Mouse (Mus musculus): ENCODE data around the gene Shc2. TPM values are rescaled to one million over a fixed set of nuclear protein-coding genes. Genes with fewer than 3 reads are reported as not detected.

The Shc2 gene
- polyA plus RNA-seq, 1 experiment from 2014 or later: 2.0 TPM

DNA sequence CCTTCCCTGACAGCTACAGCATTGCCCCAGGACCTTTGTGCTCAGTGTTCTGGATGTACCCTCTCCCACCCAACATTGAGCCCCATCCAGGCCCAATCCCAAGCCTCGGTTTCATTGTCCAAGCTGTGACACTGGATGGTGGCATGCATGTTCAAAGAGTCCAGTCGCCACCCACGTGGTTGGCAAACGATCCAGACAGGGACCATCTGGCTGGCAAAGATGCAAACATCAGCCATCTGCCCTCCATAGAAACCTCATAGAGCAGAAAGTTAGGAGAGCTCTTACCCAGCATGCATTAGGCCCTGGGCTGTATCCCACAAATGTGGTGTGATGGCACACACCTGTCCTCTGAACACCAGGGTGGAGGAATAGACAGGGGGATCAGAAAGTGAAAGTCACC lies 6.3 kb downstream of the Shc2 start:
- Histone ChIP-seq H3K36me3 (ENCODE audit: control insufficient read depth, insufficient read depth) (no peaks in the 10 kb centered on the region), H3K9ac (ENCODE audit: low read length) (no peak overlapping the region), H3K4me2 (ENCODE audit: low read depth, low read length) (no peak overlapping the region), H3K27me3 (ENCODE audit: control insufficient read depth, insufficient read depth, low read length) (peaks cover 7% of the 10 kb centered on the region), H3K4me3 (ENCODE audit: low read length) (no peak overlapping the region), H3K9me3 (replicated peaks; ENCODE audit: control insufficient read depth, low read length) (no peaks in the 10 kb centered on the region; the same call in 1 of the 2 replicates), H3K27ac (ENCODE audit: low read length) (no peak overlapping the region), H3K4me1 (ENCODE audit: control insufficient read depth, insufficient read depth, low read length) (no peaks in the 10 kb centered on the region)
- ATAC-seq (replicated peaks; ENCODE audit: extremely low read depth, insufficient read depth, low FRiP score): no peak
- 79% methylated on average over 4 of the region's 4 CpGs for WGBS

DNA sequence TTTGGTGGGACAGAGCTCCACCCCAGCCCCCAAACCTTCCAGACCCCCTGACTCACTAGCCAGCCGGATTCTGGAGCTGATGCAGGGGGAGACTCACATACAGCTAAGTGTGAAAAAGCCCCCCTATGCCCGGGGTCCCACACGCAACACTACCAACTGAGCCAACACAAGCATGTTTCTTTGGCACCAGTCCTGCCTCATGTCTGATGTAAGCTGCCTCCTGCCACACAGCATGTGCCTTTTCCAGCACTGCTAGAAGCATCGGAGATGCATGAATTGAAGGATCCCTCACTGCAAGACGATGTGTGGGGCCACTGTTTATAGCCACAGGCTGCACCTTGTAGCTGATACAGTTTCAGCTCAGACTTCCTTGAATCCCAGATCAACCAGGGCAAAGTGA lies 9.3 kb downstream of the Shc2 start:
- Histone ChIP-seq H3K4me3 (ENCODE audit: low read length) (no peak overlapping the region), H3K27ac (ENCODE audit: low read length) (no peak overlapping the region), H3K36me3 (ENCODE audit: control insufficient read depth, insufficient read depth) (no peaks in the 10 kb centered on the region), H3K4me2 (ENCODE audit: low read depth, low read length) (no peak overlapping the region), H3K27me3 (ENCODE audit: control insufficient read depth, insufficient read depth, low read length) (no peaks in the 10 kb centered on the region), H3K9me3 (replicated peaks; ENCODE audit: control insufficient read depth, low read length) (no peaks in the 10 kb centered on the region), H3K4me1 (ENCODE audit: control insufficient read depth, insufficient read depth, low read length) (no peaks in the 10 kb centered on the region), H3K9ac (ENCODE audit: low read length) (no peak overlapping the region)
- ATAC-seq (replicated peaks; ENCODE audit: extremely low read depth, insufficient read depth, low FRiP score): no peak
- 80% methylated on average over 5 of the region's 5 CpGs for WGBS

DNA sequence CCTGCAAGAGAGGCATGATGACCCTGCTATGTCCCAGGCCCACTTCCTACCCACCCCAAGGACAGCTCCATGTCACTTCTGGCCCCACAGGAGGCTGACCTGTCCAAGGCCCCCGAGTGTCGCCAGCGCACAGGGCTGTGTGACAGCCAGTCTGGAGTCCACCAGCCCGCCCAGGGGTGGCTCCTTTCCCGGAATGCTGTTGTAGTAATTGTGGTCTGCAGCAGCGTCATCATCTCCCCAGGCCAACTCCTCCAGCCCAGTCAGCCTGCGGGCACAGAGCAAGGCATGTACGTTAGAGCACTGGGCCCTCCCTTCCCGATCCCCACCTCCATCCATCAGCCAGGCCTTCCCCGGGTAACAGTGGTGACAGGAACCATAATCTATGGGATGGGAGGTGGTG lies 11.6 kb downstream of the Shc2 start:
- Histone ChIP-seq H3K27ac (ENCODE audit: low read length) (no peak overlapping the region), H3K4me2 (ENCODE audit: low read depth, low read length) (no peak overlapping the region), H3K9me3 (replicated peaks; ENCODE audit: control insufficient read depth, low read length) (no peaks in the 10 kb centered on the region), H3K9ac (ENCODE audit: low read length) (no peak overlapping the region), H3K27me3 (ENCODE audit: control insufficient read depth, insufficient read depth, low read length) (no peaks in the 10 kb centered on the region), H3K4me1 (ENCODE audit: control insufficient read depth, insufficient read depth, low read length) (no peaks in the 10 kb centered on the region), H3K36me3 (ENCODE audit: control insufficient read depth, insufficient read depth) (no peaks in the 10 kb centered on the region), H3K4me3 (ENCODE audit: low read length) (no peak overlapping the region)
- 79% methylated on average over 10 of the region's 10 CpGs for WGBS
- ATAC-seq (replicated peaks; ENCODE audit: extremely low read depth, insufficient read depth, low FRiP score): no peak

GRCm38 (mm10) chr10:79625398-79625797 lies 12.3 kb downstream of the Shc2 start:
- H3K27ac ChIP-seq (ENCODE audit: low read length): no peak overlapping the region
- no peaks in the 10 kb centered on the region for H3K4me1 ChIP-seq (ENCODE audit: control insufficient read depth, insufficient read depth, low read length)
- no peaks in the 10 kb centered on the region for H3K9me3 ChIP-seq (replicated peaks; ENCODE audit: control insufficient read depth, low read length)
- ATAC-seq (replicated peaks; ENCODE audit: extremely low read depth, insufficient read depth, low FRiP score): no peak
- H3K9ac ChIP-seq (ENCODE audit: low read length): no peak overlapping the region
- H3K27me3 ChIP-seq (ENCODE audit: control insufficient read depth, insufficient read depth, low read length): no peaks in the 10 kb centered on the region
- H3K4me2 ChIP-seq (ENCODE audit: low read depth, low read length): no peak overlapping the region
- H3K36me3 ChIP-seq (ENCODE audit: control insufficient read depth, insufficient read depth): no peaks in the 10 kb centered on the region
- no peak overlapping the region for H3K4me3 ChIP-seq (ENCODE audit: low read length)
- 71% methylated on average over 9 of the region's 9 CpGs for WGBS

- WGBS: 72% methylated on average over 12 of the region's 12 CpGs
- no peak overlapping the region for H3K4me3 ChIP-seq (ENCODE audit: low read length)
Observed at GRCm38 (mm10) chr10:79623950-79624349, 13.8 kb downstream of the Shc2 start.

DNA sequence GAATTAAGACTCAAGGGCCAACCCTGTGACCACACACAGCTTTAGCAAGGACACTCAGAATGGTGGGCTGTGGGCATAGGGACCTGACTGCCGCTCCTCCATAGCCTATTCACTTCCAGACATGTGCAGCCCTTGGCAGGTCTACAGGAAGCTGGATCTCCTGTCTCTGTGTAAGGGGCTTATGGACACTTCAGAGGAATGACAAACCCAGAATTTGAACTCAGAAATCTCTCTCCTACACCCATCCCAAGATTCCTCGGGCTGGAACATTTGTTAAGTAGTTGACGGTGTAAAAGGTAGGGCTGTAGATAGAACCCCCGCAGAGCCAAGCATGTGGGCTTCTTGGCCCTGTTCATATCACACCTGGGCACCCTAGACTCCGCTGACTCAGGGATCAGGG lies 21.3 kb downstream of the Shc2 start:
- Histone ChIP-seq H3K9ac (ENCODE audit: low read length) (no peak overlapping the region), H3K9me3 (replicated peaks; ENCODE audit: control insufficient read depth, low read length) (no peaks in the 10 kb centered on the region), H3K4me2 (ENCODE audit: low read depth, low read length) (no peak overlapping the region), H3K27ac (ENCODE audit: low read length) (no peak overlapping the region), H3K27me3 (ENCODE audit: control insufficient read depth, insufficient read depth, low read length) (peaks cover 32% of the 10 kb centered on the region), H3K36me3 (ENCODE audit: control insufficient read depth, insufficient read depth) (no peaks in the 10 kb centered on the region), H3K4me1 (ENCODE audit: control insufficient read depth, insufficient read depth, low read length) (peaks cover 18% of the 10 kb centered on the region), H3K4me3 (ENCODE audit: low read length) (no peak overlapping the region)
- WGBS: 85% methylated on average over 5 of the region's 5 CpGs
- ATAC-seq (replicated peaks; ENCODE audit: extremely low read depth, insufficient read depth, low FRiP score): no peak

More at GRCm38 (mm10) chr10:79623950-79624349, 13.8 kb downstream of the Shc2 start:
- Histone ChIP-seq H3K9ac (ENCODE audit: low read length) (no peak overlapping the region), H3K36me3 (ENCODE audit: control insufficient read depth, insufficient read depth) (no peaks in the 10 kb centered on the region), H3K4me1 (ENCODE audit: control insufficient read depth, insufficient read depth, low read length) (no peaks in the 10 kb centered on the region), H3K9me3 (replicated peaks; ENCODE audit: control insufficient read depth, low read length) (no peaks in the 10 kb centered on the region), H3K27me3 (ENCODE audit: control insufficient read depth, insufficient read depth, low read length) (no peaks in the 10 kb centered on the region), H3K4me2 (ENCODE audit: low read depth, low read length) (no peak overlapping the region), H3K27ac (ENCODE audit: low read length) (no peak overlapping the region)
- no peak for ATAC-seq (replicated peaks; ENCODE audit: extremely low read depth, insufficient read depth, low FRiP score)

- Histone ChIP-seq H3K9me3 (replicated peaks; ENCODE audit: control insufficient read depth, low read length) (no peaks in the 10 kb centered on the region), H3K4me2 (ENCODE audit: low read depth, low read length) (no peak overlapping the region), H3K4me3 (ENCODE audit: low read length) (no peak overlapping the region), H3K27me3 (ENCODE audit: control insufficient read depth, insufficient read depth, low read length) (peaks cover 34% of the 10 kb centered on the region), H3K4me1 (ENCODE audit: control insufficient read depth, insufficient read depth, low read length) (peaks cover 18% of the 10 kb centered on the region), H3K27ac (ENCODE audit: low read length) (no peak overlapping the region), H3K36me3 (ENCODE audit: control insufficient read depth, insufficient read depth) (no peaks in the 10 kb centered on the region), H3K9ac (ENCODE audit: low read length) (no peak overlapping the region)
- WGBS: 16% methylated on average over 8 of the region's 8 CpGs
- ATAC-seq (replicated peaks; ENCODE audit: extremely low read depth, insufficient read depth, low FRiP score): no peak
Observed at GRCm38 (mm10) chr10:79615860-79616259, 21.9 kb downstream of the Shc2 start.

GRCm38 (mm10) chr10:79614305-79614643 lies 23.4 kb downstream of the Shc2 start:
- H3K9me3 ChIP-seq (replicated peaks; ENCODE audit: control insufficient read depth, low read length): no peaks in the 10 kb centered on the region
- peak overlapping the region; percentile 66 for H3K4me3 ChIP-seq (ENCODE audit: low read length)
- ATAC-seq (replicated peaks; ENCODE audit: extremely low read depth, insufficient read depth, low FRiP score): no peak; the same call in 1 of the 2 replicates
- H3K36me3 ChIP-seq (ENCODE audit: control insufficient read depth, insufficient read depth): no peaks in the 10 kb centered on the region
- H3K4me1 ChIP-seq (ENCODE audit: control insufficient read depth, insufficient read depth, low read length): peaks cover 18% of the 10 kb centered on the region
- no peak overlapping the region for H3K27ac ChIP-seq (ENCODE audit: low read length)
- peak overlapping the region; percentile 96 for H3K4me2 ChIP-seq (ENCODE audit: low read depth, low read length)
- H3K9ac ChIP-seq (ENCODE audit: low read length): no peak overlapping the region; the same call in 1 of the 2 replicates
- H3K27me3 ChIP-seq (ENCODE audit: control insufficient read depth, insufficient read depth, low read length): peaks cover 38% of the 10 kb centered on the region
- 76% methylated on average over 1 of the region's 1 CpGs for WGBS

GRCm38 (mm10) chr10:79613578-79614304 lies 24.0 kb downstream of the Shc2 start, which contains the start of gene C2cd4c:
Gene C2cd4c (minus strand): TSS chr10:79614025.
- Histone ChIP-seq H3K27me3 (ENCODE audit: control insufficient read depth, insufficient read depth, low read length) (peaks cover 42% of the 10 kb centered on the region), H3K9ac (ENCODE audit: low read length) (peak within 1 kb of the TSS; percentile 66), H3K4me2 (ENCODE audit: low read depth, low read length) (peak within 1 kb of the TSS; percentile 96), H3K36me3 (ENCODE audit: control insufficient read depth, insufficient read depth) (no peaks in the 10 kb centered on the region), H3K4me3 (ENCODE audit: low read length) (peak within 1 kb of the TSS; percentile 66), H3K9me3 (replicated peaks; ENCODE audit: control insufficient read depth, low read length) (no peaks in the 10 kb centered on the region), H3K27ac (ENCODE audit: low read length) (no peak within 1 kb of the TSS), H3K4me1 (ENCODE audit: control insufficient read depth, insufficient read depth, low read length) (peaks cover 18% of the 10 kb centered on the region)
- 1% methylated on average over 60 of the region's 60 CpGs for WGBS
- peak; percentile 28; the same call in 1 of the 2 replicates for ATAC-seq (replicated peaks; ENCODE audit: extremely low read depth, insufficient read depth, low FRiP score)
